Mouse (Mus musculus) limb, embryonic 15.5 days (tissue): ENCODE measurements around the gene Dnajc15. TPM values are rescaled to one million over a fixed set of nuclear protein-coding genes. Genes with fewer than 3 reads are reported as not detected.

ENCODE experiments used
- ATAC-seq: fragments of 200-750 bp; cut with Nextera tagmentation; 2 replicates; pipeline ENCODE4 v1.8.0; 2017; ENCODE audit warnings: low read depth, moderate TSS enrichment; ENCODE audit not compliant: insufficient number of reproducible peaks, low FRiP score, low TSS enrichment
- H3K27ac ChIP-seq: fragments of 300-500 bp; sonication (generic); 2 replicates; pipeline ENCODE4 v1.5.1; 2015; ENCODE audit warnings: moderate library complexity, mild to moderate bottlenecking, inconsistent platforms
- H3K27me3 ChIP-seq: fragments of 300-500 bp; sonication (generic); 2 replicates; pipeline ENCODE4 v1.6.1; 2015; ENCODE audit warnings: inconsistent platforms
- H3K36me3 ChIP-seq: fragments of 300-500 bp; sonication (generic); 2 replicates; pipeline ENCODE4 v1.6.1; 2015; ENCODE audit warnings: inconsistent platforms
- H3K4me1 ChIP-seq: fragments of 300-500 bp; sonication (generic); 2 replicates; pipeline ENCODE4 v1.6.1; 2015; ENCODE audit warnings: inconsistent platforms
- H3K4me2 ChIP-seq: fragments of 300-500 bp; sonication (generic); 2 replicates; pipeline ENCODE4 v1.6.1; 2015; ENCODE audit warnings: mild to moderate bottlenecking, inconsistent platforms
- H3K4me3 ChIP-seq: fragments of 300-500 bp; sonication (generic); 2 replicates; pipeline ENCODE4 v1.5.1; 2015; ENCODE audit warnings: mild to moderate bottlenecking, inconsistent platforms
- H3K9ac ChIP-seq: fragments of 300-500 bp; sonication (generic); 2 replicates; pipeline ENCODE4 v1.6.1; 2015; ENCODE audit warnings: inconsistent platforms
- H3K9me3 ChIP-seq: fragments of 300-500 bp; sonication (generic); 2 replicates; pipeline ENCODE4 v1.6.1; 2016; ENCODE audit warnings: inconsistent platforms
- WGBS: fragments of 180-500 bp; shearing (Covaris S2); methylation state at CpG from one replicate; pipeline ENCODE4 v1.1.7; 2015; 5-methylcytosine and 5-hydroxymethylcytosine counted together
- polyA plus RNA-seq: library from polyadenylated mRNA; unstranded; fragments of >200 nt; fragmentation: Nextera tagmentation; extraction: Ambion mirVana; gene quantifications from 2 replicates; pipeline ENCODE4 v1.2.1, GENCODE M21; 2015

Gene Dnajc15
- polyA plus RNA-seq, 1 experiment from 2014 or later = 92.1 TPM

- Histone ChIP-seq H3K4me1 (no peaks in the 10 kb centered on the region), H3K36me3 (peaks cover 3% of the 10 kb centered on the region), H3K27me3 (no peaks in the 10 kb centered on the region), H3K4me3 (no peak overlapping the region), H3K4me2 (no peak overlapping the region), H3K9me3 (no peaks in the 10 kb centered on the region), H3K9ac (no peak overlapping the region), H3K27ac (no peak overlapping the region)
- 84% methylated on average over 1 of the region's 1 CpGs for WGBS
- ATAC-seq = no peak
Measured at GRCm38 (mm10) chr14:77853951-77854350, 21.0 kb downstream of the Dnajc15 start.

- 64% methylated on average over 7 of the region's 7 CpGs for WGBS
- Histone ChIP-seq H3K4me2 (no peak overlapping the region), H3K4me3 (no peak overlapping the region), H3K9me3 (no peaks in the 10 kb centered on the region), H3K27me3 (no peaks in the 10 kb centered on the region), H3K36me3 (peaks cover 3% of the 10 kb centered on the region), H3K4me1 (no peaks in the 10 kb centered on the region), H3K27ac (no peak overlapping the region), H3K9ac (no peak overlapping the region)
- ATAC-seq = no peak
Measured at GRCm38 (mm10) chr14:77849852-77850251, 25.1 kb downstream of the Dnajc15 start.

- WGBS = 84% methylated on average over 1 of the region's 1 CpGs
- no peak overlapping the region for H3K4me2 ChIP-seq
- ATAC-seq = no peak
Measured at GRCm38 (mm10) chr14:77848349-77848748, 26.6 kb downstream of the Dnajc15 start.

GRCm38 (mm10) chr14:77846206-77846605, 28.7 kb downstream of the Dnajc15 start:
- Histone ChIP-seq H3K4me2 (no peak overlapping the region), H3K9ac (no peak overlapping the region), H3K4me3 (no peak overlapping the region), H3K36me3 (no peaks in the 10 kb centered on the region), H3K4me1 (no peaks in the 10 kb centered on the region), H3K27me3 (no peaks in the 10 kb centered on the region), H3K9me3 (no peaks in the 10 kb centered on the region), H3K27ac (no peak overlapping the region)
- WGBS = 56% methylated on average over 4 of the region's 4 CpGs
- no peak for ATAC-seq

More at GRCm38 (mm10) chr14:77848349-77848748, 26.6 kb downstream of the Dnajc15 start:
- no peaks in the 10 kb centered on the region for H3K9me3 ChIP-seq
- H3K27me3 ChIP-seq = no peaks in the 10 kb centered on the region
- no peak overlapping the region for H3K27ac ChIP-seq
- H3K36me3 ChIP-seq = peaks cover 3% of the 10 kb centered on the region
- no peak overlapping the region for H3K4me3 ChIP-seq
- H3K9ac ChIP-seq = no peak overlapping the region
- H3K4me1 ChIP-seq = no peaks in the 10 kb centered on the region

- no peak overlapping the region for H3K27ac ChIP-seq
- H3K4me3 ChIP-seq = no peak overlapping the region
- no peak overlapping the region for H3K4me2 ChIP-seq
- no peak overlapping the region for H3K9ac ChIP-seq
- no peaks in the 10 kb centered on the region for H3K4me1 ChIP-seq
- 87% methylated on average over 1 of the region's 1 CpGs for WGBS
- no peak for ATAC-seq
- H3K36me3 ChIP-seq = no peaks in the 10 kb centered on the region
- H3K9me3 ChIP-seq = no peaks in the 10 kb centered on the region
- no peaks in the 10 kb centered on the region for H3K27me3 ChIP-seq
Measured at GRCm38 (mm10) chr14:77845479-77845878, 29.4 kb downstream of the Dnajc15 start.

- Histone ChIP-seq H3K4me2 (no peak overlapping the region), H3K9me3 (no peaks in the 10 kb centered on the region), H3K27me3 (no peaks in the 10 kb centered on the region), H3K9ac (no peak overlapping the region), H3K36me3 (no peaks in the 10 kb centered on the region), H3K27ac (no peak overlapping the region), H3K4me3 (no peak overlapping the region), H3K4me1 (no peaks in the 10 kb centered on the region)
- WGBS = 82% methylated on average over 6 of the region's 6 CpGs
- ATAC-seq = no peak
Measured at GRCm38 (mm10) chr14:77840574-77840973, 34.4 kb downstream of the Dnajc15 start.

- no peak overlapping the region for H3K27ac ChIP-seq
- no peak for ATAC-seq
- H3K4me3 ChIP-seq = no peak overlapping the region
- WGBS = 80% methylated on average over 2 of the region's 2 CpGs
- H3K4me2 ChIP-seq = no peak overlapping the region
- H3K27me3 ChIP-seq = no peaks in the 10 kb centered on the region
- no peaks in the 10 kb centered on the region for H3K4me1 ChIP-seq
- no peaks in the 10 kb centered on the region for H3K9me3 ChIP-seq
- H3K36me3 ChIP-seq = no peaks in the 10 kb centered on the region
- no peak overlapping the region for H3K9ac ChIP-seq
Measured at GRCm38 (mm10) chr14:77840078-77840477, 34.8 kb downstream of the Dnajc15 start.

- no peak overlapping the region for H3K4me2 ChIP-seq
- no peak overlapping the region for H3K9ac ChIP-seq
- no peak overlapping the region for H3K4me3 ChIP-seq
- H3K36me3 ChIP-seq = no peaks in the 10 kb centered on the region
- no peaks in the 10 kb centered on the region for H3K9me3 ChIP-seq
- H3K27me3 ChIP-seq = no peaks in the 10 kb centered on the region
- no peak overlapping the region for H3K27ac ChIP-seq
- WGBS = 82% methylated on average over 2 of the region's 2 CpGs
- no peak for ATAC-seq
- H3K4me1 ChIP-seq = no peaks in the 10 kb centered on the region
Measured at GRCm38 (mm10) chr14:77836794-77837193, 38.1 kb downstream of the Dnajc15 start.

- Histone ChIP-seq H3K4me1 (no peaks in the 10 kb centered on the region), H3K4me2 (no peak overlapping the region), H3K9me3 (no peaks in the 10 kb centered on the region), H3K9ac (no peak overlapping the region), H3K27me3 (no peaks in the 10 kb centered on the region), H3K27ac (no peak overlapping the region), H3K4me3 (no peak overlapping the region), H3K36me3 (no peaks in the 10 kb centered on the region)
- no peak for ATAC-seq
Measured at GRCm38 (mm10) chr14:77832359-77832758, 42.6 kb downstream of the Dnajc15 start.

GRCm38 (mm10) chr14:77831936-77832335, 43.0 kb downstream of the Dnajc15 start:
- no peaks in the 10 kb centered on the region for H3K36me3 ChIP-seq
- WGBS = 90% methylated on average over 4 of the region's 4 CpGs
- no peak overlapping the region for H3K4me3 ChIP-seq
- H3K9me3 ChIP-seq = no peaks in the 10 kb centered on the region
- ATAC-seq = no peak
- H3K4me2 ChIP-seq = no peak overlapping the region
- H3K9ac ChIP-seq = no peak overlapping the region
- no peaks in the 10 kb centered on the region for H3K27me3 ChIP-seq
- H3K4me1 ChIP-seq = no peaks in the 10 kb centered on the region
- H3K27ac ChIP-seq = no peak overlapping the region

GRCm38 (mm10) chr14:77829673-77830072, 45.3 kb downstream of the Dnajc15 start:
- H3K27ac ChIP-seq = no peak overlapping the region
- H3K27me3 ChIP-seq = no peaks in the 10 kb centered on the region
- no peak overlapping the region for H3K4me2 ChIP-seq
- no peak overlapping the region for H3K9ac ChIP-seq
- no peaks in the 10 kb centered on the region for H3K9me3 ChIP-seq
- no peaks in the 10 kb centered on the region for H3K4me1 ChIP-seq
- no peaks in the 10 kb centered on the region for H3K36me3 ChIP-seq
- ATAC-seq = no peak
- H3K4me3 ChIP-seq = no peak overlapping the region
- WGBS = 68% methylated on average over 4 of the region's 4 CpGs

GRCm38 (mm10) chr14:77825891-77826290, 49.0 kb downstream of the Dnajc15 start:
- Histone ChIP-seq H3K27me3 (no peaks in the 10 kb centered on the region), H3K27ac (no peak overlapping the region), H3K36me3 (no peaks in the 10 kb centered on the region), H3K4me2 (no peak overlapping the region), H3K4me3 (no peak overlapping the region), H3K9me3 (no peaks in the 10 kb centered on the region), H3K9ac (no peak overlapping the region), H3K4me1 (no peaks in the 10 kb centered on the region)
- WGBS = 50% methylated on average over 3 of the region's 3 CpGs
- no peak for ATAC-seq

- 85% methylated on average over 6 of the region's 6 CpGs for WGBS
- H3K4me1 ChIP-seq = no peaks in the 10 kb centered on the region
- no peak overlapping the region for H3K4me2 ChIP-seq
- no peak overlapping the region for H3K4me3 ChIP-seq
- H3K36me3 ChIP-seq = no peaks in the 10 kb centered on the region
- H3K27me3 ChIP-seq = no peaks in the 10 kb centered on the region
- no peak for ATAC-seq
- no peak overlapping the region for H3K27ac ChIP-seq
- no peak overlapping the region for H3K9ac ChIP-seq
- H3K9me3 ChIP-seq = no peaks in the 10 kb centered on the region
Measured at GRCm38 (mm10) chr14:77825121-77825520, 49.8 kb downstream of the Dnajc15 start.
